22 mouse cellular contexts compared by ENCODE assay signal in the genomic region with DNA sequence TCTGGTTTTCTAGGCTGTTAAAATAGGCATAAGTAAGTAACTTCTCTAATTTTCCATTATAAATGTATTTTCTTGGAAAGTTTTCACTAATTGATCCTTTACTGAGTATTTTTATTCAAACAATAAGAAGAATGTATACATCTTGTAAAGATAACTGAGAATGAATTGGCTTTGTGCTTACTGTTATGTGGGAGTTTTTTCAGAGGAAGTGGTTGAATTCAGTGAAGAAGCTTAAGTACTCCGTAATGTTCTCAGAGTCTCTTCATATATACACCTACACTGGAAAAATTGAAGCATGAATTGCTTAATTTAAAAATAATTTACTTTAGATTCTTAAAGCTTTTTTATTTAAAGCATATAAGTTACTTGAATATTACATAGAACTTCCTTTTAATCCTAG. TPM values are rescaled to one million over a fixed set of nuclear protein-coding genes. Genes with fewer than 3 reads are reported as not detected.
"Had no signal": no experiment of that assay in that cellular context is flagged by ENCODE, and none has a peak within 500 bp of the region (broad histone marks: within the 10 kb centered on the region; RNA-seq: fewer than 3 reads in every experiment).

No protein-coding gene starts in this region.

- ATAC-seq: hindbrain, embryonic 16.5 days; intestine, embryonic 15.5 days; intestine, postnatal 0 days; liver, embryonic 12.5 days had no signal

- DNase-seq: gastrocnemius, adult 2 months; gastrocnemius, postnatal 10 days; gastrocnemius, postnatal 25 days; heart, adult 18-20 months; heart, postnatal 10 days; heart, postnatal 4 days; kidney, adult 18-20 months; kidney, adult 8-10 months; kidney, postnatal 14 days; kidney, postnatal 36 days; layer of hippocampus, adult 9-11 months; layer of hippocampus, postnatal 36 days; left cerebral cortex, postnatal 4 days had no signal

RNA-seq across cellular contexts. Expression of a gene that starts 58.1 kb away (rescaled TPM):
- polyA plus RNA-seq: heart, embryonic 14.5 days; hindbrain, embryonic 14.5 days; intestine, postnatal 0 days; large intestine, adult 2 months; limb, embryonic 11.5 days; limb, embryonic 15.5 days had no signal
